Mouse (Mus musculus) forebrain, embryonic 14.5 days (tissue): ENCODE measurements around the gene 4931422A03Rik. TPM values are rescaled to one million over a fixed set of nuclear protein-coding genes. Genes with fewer than 3 reads are reported as not detected.

Source experiments
- ATAC-seq: fragments of 200-750 bp; cut with Nextera tagmentation; 2 replicates; pipeline ENCODE4 v1.8.0; 2017; ENCODE audit warnings: mild to moderate bottlenecking, moderate library complexity
- DNase-seq: peaks from one replicate; pipeline ENCODE4 v3.0.0-alpha.2; 2015; ENCODE audit warnings: low spot score
- H3K27ac ChIP-seq: fragments of 300-500 bp; sonication (generic); 2 replicates; pipeline ENCODE4 v1.5.1; 2014; ENCODE audit warnings: low read depth, mild to moderate bottlenecking, control low read depth, low read length, moderate library complexity
- H3K27me3 ChIP-seq: fragments of 300-500 bp; sonication (generic); replicated peaks from 2 replicates; pipeline ENCODE4 v1.6.1; 2014; ENCODE audit warnings: low read length, control low read depth, mixed read lengths; ENCODE audit not compliant: control insufficient read depth, insufficient read depth
- H3K36me3 ChIP-seq: fragments of 300-500 bp; sonication (generic); 2 replicates; pipeline ENCODE4 v1.6.1; 2014; ENCODE audit warnings: low read length, control low read depth; ENCODE audit not compliant: control insufficient read depth, insufficient read depth
- H3K4me1 ChIP-seq: fragments of 300-500 bp; sonication (generic); 2 replicates; pipeline ENCODE4 v1.6.1; 2014; ENCODE audit warnings: antibody characterized with exemption, low read length, control low read depth; ENCODE audit not compliant: control insufficient read depth, insufficient read depth
- H3K4me2 ChIP-seq: fragments of 300-500 bp; sonication (generic); 2 replicates; pipeline ENCODE4 v1.6.1; 2014; ENCODE audit warnings: mild to moderate bottlenecking, control low read depth, low read length
- H3K4me3 ChIP-seq: fragments of 300-500 bp; sonication (generic); 2 replicates; pipeline ENCODE4 v1.5.1; 2014; ENCODE audit warnings: low read depth, low read length, control low read depth
- H3K9ac ChIP-seq: fragments of 300-500 bp; sonication (generic); 2 replicates; pipeline ENCODE4 v1.6.1; 2014; ENCODE audit warnings: mild to moderate bottlenecking, low read length, control low read depth, moderate library complexity
- H3K9me3 ChIP-seq: fragments of 300-500 bp; sonication (generic); replicated peaks from 2 replicates; pipeline ENCODE4 v1.6.1; 2016; ENCODE audit warnings: low read length, control low read depth, mixed read lengths; ENCODE audit not compliant: control insufficient read depth
- WGBS: fragments of 180-500 bp; shearing (Covaris S2); extraction: QIAGEN DNeasy Blood & Tissue Kit; methylation state at CpG from one replicate; pipeline ENCODE4 v1.1.7; 2014; 5-methylcytosine and 5-hydroxymethylcytosine counted together
- polyA plus RNA-seq: library from polyadenylated mRNA; unstranded; fragments of >200 nt; fragmentation: Nextera tagmentation; extraction: Ambion mirVana; gene quantifications from 2 replicates; pipeline ENCODE4 v1.2.1, GENCODE M21; 2014

4931422A03Rik gene
- polyA plus RNA-seq, 1 experiment from 2014 or later, result 0.67 TPM

- ATAC-seq (no peak), DNase-seq (no peak)
- no peaks in the 10 kb centered on the region for H3K36me3 ChIP-seq
- no peaks in the 10 kb centered on the region for H3K9me3 ChIP-seq
- H3K27me3 ChIP-seq, result no peaks in the 10 kb centered on the region
- H3K9ac ChIP-seq, result no peak overlapping the region
- no peak overlapping the region for H3K4me3 ChIP-seq
- 50% methylated on average over 2 of the region's 2 CpGs for WGBS
- H3K4me2 ChIP-seq, result no peak overlapping the region
- H3K4me1 ChIP-seq, result peaks cover 16% of the 10 kb centered on the region; the same call in 1 of the 2 replicates
- H3K27ac ChIP-seq, result no peak overlapping the region
Measured at GRCm38 (mm10) chr2:103932025-103932424, 96.1 kb downstream of the 4931422A03Rik start.

GRCm38 (mm10) chr2:103931511-103931911 is 96.7 kb downstream of the 4931422A03Rik start:
- peaks cover 16% of the 10 kb centered on the region; the same call in 1 of the 2 replicates for H3K4me1 ChIP-seq
- DNase-seq (no peak), ATAC-seq (no peak)
- WGBS, result 87% methylated on average over 7 of the region's 7 CpGs
- no peak overlapping the region for H3K4me3 ChIP-seq
- no peaks in the 10 kb centered on the region for H3K36me3 ChIP-seq
- H3K4me2 ChIP-seq, result no peak overlapping the region
- H3K9me3 ChIP-seq, result no peaks in the 10 kb centered on the region
- H3K9ac ChIP-seq, result no peak overlapping the region
- no peak overlapping the region for H3K27ac ChIP-seq
- H3K27me3 ChIP-seq, result no peaks in the 10 kb centered on the region

GRCm38 (mm10) chr2:103930306-103931019 is 97.7 kb downstream of the 4931422A03Rik start:
- H3K9me3 ChIP-seq, result no peaks in the 10 kb centered on the region
- H3K4me3 ChIP-seq, result no peak overlapping the region
- no peaks in the 10 kb centered on the region for H3K36me3 ChIP-seq
- peaks cover 16% of the 10 kb centered on the region; the same call in 1 of the 2 replicates for H3K4me1 ChIP-seq
- DNase-seq, result peak; percentile 86
- WGBS, result 44% methylated on average over 13 of the region's 13 CpGs
- H3K27me3 ChIP-seq, result no peaks in the 10 kb centered on the region
- H3K9ac ChIP-seq, result no peak overlapping the region
- H3K4me2 ChIP-seq, result no peak overlapping the region
- peak overlapping the region; percentile 23; the same call in 1 of the 2 replicates for H3K27ac ChIP-seq
- ATAC-seq, result peak; percentile 64

- DNase-seq (peak; percentile 73), ATAC-seq (peak; percentile 80)
- peaks cover 16% of the 10 kb centered on the region; the same call in 1 of the 2 replicates for H3K4me1 ChIP-seq
- H3K36me3 ChIP-seq, result no peaks in the 10 kb centered on the region
- no peak overlapping the region for H3K4me3 ChIP-seq
- no peak overlapping the region for H3K4me2 ChIP-seq
- WGBS, result 5% methylated on average over 1 of the region's 1 CpGs
- H3K27me3 ChIP-seq, result no peaks in the 10 kb centered on the region
- H3K27ac ChIP-seq, result no peak overlapping the region
- no peak overlapping the region for H3K9ac ChIP-seq
- H3K9me3 ChIP-seq, result no peaks in the 10 kb centered on the region
Measured at GRCm38 (mm10) chr2:103927610-103928145, 100.5 kb downstream of the 4931422A03Rik start.

GRCm38 (mm10) chr2:103926586-103927113 is 101.5 kb downstream of the 4931422A03Rik start:
- 87% methylated on average over 4 of the region's 4 CpGs for WGBS
- no peak for ATAC-seq
- H3K4me3 ChIP-seq, result no peak overlapping the region

GRCm38 (mm10) chr2:103919488-103919887 is 108.7 kb downstream of the 4931422A03Rik start:
- Histone ChIP-seq H3K9me3 (no peaks in the 10 kb centered on the region), H3K9ac (no peak overlapping the region), H3K27ac (no peak overlapping the region), H3K4me1 (no peaks in the 10 kb centered on the region), H3K4me2 (no peak overlapping the region), H3K4me3 (no peak overlapping the region), H3K27me3 (no peaks in the 10 kb centered on the region), H3K36me3 (no peaks in the 10 kb centered on the region)
- WGBS, result 93% methylated on average over 6 of the region's 6 CpGs
- DNase-seq (no peak), ATAC-seq (no peak)

More at GRCm38 (mm10) chr2:103926586-103927113, 101.5 kb downstream of the 4931422A03Rik start:
- no peaks in the 10 kb centered on the region for H3K36me3 ChIP-seq
- H3K9me3 ChIP-seq, result no peaks in the 10 kb centered on the region
- DNase-seq, result no peak
- H3K4me1 ChIP-seq, result peaks cover 16% of the 10 kb centered on the region; the same call in 1 of the 2 replicates
- no peak overlapping the region for H3K27ac ChIP-seq
- no peak overlapping the region for H3K9ac ChIP-seq
- H3K27me3 ChIP-seq, result no peaks in the 10 kb centered on the region
- H3K4me2 ChIP-seq, result no peak overlapping the region

- Histone ChIP-seq H3K4me1 (no peaks in the 10 kb centered on the region), H3K27ac (no peak overlapping the region), H3K36me3 (no peaks in the 10 kb centered on the region), H3K4me3 (no peak overlapping the region), H3K9ac (no peak overlapping the region), H3K4me2 (no peak overlapping the region), H3K27me3 (no peaks in the 10 kb centered on the region), H3K9me3 (no peaks in the 10 kb centered on the region)
- DNase-seq (no peak), ATAC-seq (no peak)
- 95% methylated on average over 2 of the region's 2 CpGs for WGBS
Measured at GRCm38 (mm10) chr2:103918375-103918774, 109.8 kb downstream of the 4931422A03Rik start.

- 81% methylated on average over 5 of the region's 5 CpGs for WGBS
- Histone ChIP-seq H3K4me2 (no peak overlapping the region), H3K36me3 (no peaks in the 10 kb centered on the region), H3K27me3 (no peaks in the 10 kb centered on the region), H3K4me3 (no peak overlapping the region), H3K9ac (no peak overlapping the region), H3K4me1 (no peaks in the 10 kb centered on the region), H3K9me3 (no peaks in the 10 kb centered on the region), H3K27ac (no peak overlapping the region)
- DNase-seq (no peak), ATAC-seq (no peak)
Measured at GRCm38 (mm10) chr2:103917375-103917774, 110.8 kb downstream of the 4931422A03Rik start.
